Mouse (Mus musculus) olfactory bulb, adult 2 months (tissue): ENCODE results near the gene Mkks. TPM values are rescaled to one million over a fixed set of nuclear protein-coding genes. Genes with fewer than 3 reads are reported as not detected.

ENCODE experiments used
- H3K27ac ChIP-seq: fragments of 200-500 bp; 2 replicates; pipeline ENCODE4 v1.5.1; 2012; ENCODE audit warnings: low read depth, low read length; ENCODE audit not compliant: insufficient read depth
- H3K4me1 ChIP-seq: fragments of 200-500 bp; 2 replicates; pipeline ENCODE4 v1.6.1; 2012; ENCODE audit warnings: low read length; ENCODE audit not compliant: control insufficient read depth, insufficient read depth
- H3K4me3 ChIP-seq: fragments of 200-500 bp; 2 replicates; pipeline ENCODE4 v1.5.1; 2012; ENCODE audit warnings: mild to moderate bottlenecking, low read depth, low read length, moderate library complexity; ENCODE audit not compliant: insufficient read depth
- CTCF ChIP-seq: fragments of 200-500 bp; IDR thresholded peaks from 2 replicates; pipeline ENCODE4 v1.5.1; 2012; ENCODE audit warnings: low read depth, mild to moderate bottlenecking, low read length, moderate library complexity; ENCODE audit not compliant: insufficient read depth
- POLR2A ChIP-seq: fragments of 200-500 bp; IDR thresholded peaks from 2 replicates; pipeline ENCODE4 v1.6.1; 2012; ENCODE audit warnings: mild to moderate bottlenecking, low read depth, low read length, moderate library complexity; ENCODE audit not compliant: insufficient read depth
- WGBS: fragments of 180-500 bp; shearing (Covaris S2); methylation state at CpG from one replicate; pipeline ENCODE4 v1.1.7; 2018; 5-methylcytosine and 5-hydroxymethylcytosine counted together
- polyA plus RNA-seq: library from polyadenylated mRNA; stranded (reverse); fragments of >200 nt; gene quantifications from 2 replicates; pipeline ENCODE4 v1.2.4, GENCODE M21; 2012; ENCODE audit warnings: low replicate concordance; ENCODE audit not compliant: missing spikeins, insufficient read depth, insufficient read length

Mkks gene
- polyA plus RNA-seq, result not detected in 2 replicates

DNA sequence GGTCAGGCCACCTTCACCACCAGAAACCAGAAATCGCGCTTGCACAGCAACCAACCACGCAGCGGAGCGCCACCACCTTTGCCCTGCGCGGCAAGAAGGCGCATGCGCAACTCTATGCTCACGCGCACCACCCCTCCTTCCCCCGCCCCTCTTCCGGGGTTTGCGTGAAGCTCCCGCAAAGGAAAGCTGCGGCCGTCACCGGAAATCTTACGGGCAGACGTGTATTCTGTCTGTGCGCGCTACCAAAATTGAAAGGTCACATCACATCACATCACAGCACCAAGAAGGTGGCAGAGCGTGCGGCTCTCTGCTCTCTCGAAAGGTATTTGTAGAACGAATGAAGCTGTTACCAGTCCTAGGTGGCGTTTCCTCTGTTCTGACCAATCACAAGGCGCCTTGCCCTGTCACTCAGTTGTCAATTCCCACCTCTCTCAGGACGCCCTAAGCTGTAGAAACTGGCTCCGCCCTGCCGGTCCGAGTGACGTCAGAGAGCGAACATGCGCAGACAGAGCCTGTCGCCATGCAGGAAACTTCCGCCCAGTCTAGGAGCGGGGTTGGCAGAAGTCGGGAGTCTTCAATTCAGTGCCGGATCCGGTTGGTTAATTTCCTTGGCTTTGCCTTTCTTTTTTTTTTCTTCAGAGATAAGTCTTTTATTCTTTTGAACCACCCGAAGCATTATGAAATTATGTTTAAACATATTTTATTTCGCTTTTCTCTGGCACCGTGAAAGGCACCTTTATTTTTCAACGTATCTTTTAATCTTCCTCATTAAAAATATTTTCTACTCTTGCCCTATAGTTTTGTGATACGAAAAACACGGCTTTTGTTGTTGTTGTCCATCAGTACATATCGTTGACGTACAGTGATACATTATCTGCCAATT is at the start of gene Mkks, which contains the start of the genes Slx4ip and AL731706.1:
Gene Mkks, minus strand, starts transcription at position 322 of the 883 bp plus-strand sequence.
Gene Slx4ip, plus strand, starts transcription at position 151 of the 883 bp plus-strand sequence.
Gene AL731706.1, minus strand, starts transcription at position 322 of the 883 bp plus-strand sequence.
- Histone ChIP-seq H3K4me3 (peak within 1 kb of the TSS; percentile 60), H3K4me1 (no peaks in the 10 kb centered on the region), H3K27ac (peak within 1 kb of the TSS; percentile 96)
- under 1% methylated on average over 49 of the region's 49 CpGs for WGBS
- TF ChIP-seq CTCF (no peak), POLR2A (peak; percentile 81)

DNA sequence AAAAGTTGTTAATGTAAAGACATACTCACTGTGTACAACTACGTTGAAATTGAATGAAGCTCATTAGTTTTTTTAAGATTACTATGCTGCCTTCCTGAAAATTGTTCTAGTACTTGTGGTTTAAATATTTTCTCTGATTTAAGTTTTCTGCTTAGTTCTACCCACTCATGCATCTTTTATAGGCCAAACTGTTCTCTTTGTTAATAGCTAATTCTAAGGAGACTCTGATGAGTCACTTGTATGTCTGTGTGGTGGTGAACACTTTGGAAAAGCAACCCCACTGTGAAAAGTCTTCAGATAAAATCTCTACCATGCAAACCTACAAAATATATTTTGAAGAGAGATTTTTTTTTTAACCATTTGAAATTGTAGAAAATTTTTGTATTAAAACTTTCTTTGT is 47.1 kb upstream of the Mkks start:
- peak overlapping the region; percentile 75; the same call in 1 of the 2 replicates for H3K27ac ChIP-seq
- TF ChIP-seq CTCF (no peak), POLR2A (no peak)
- WGBS, result 52% methylated on average over 1 of the region's 1 CpGs
- H3K4me3 ChIP-seq, result no peak overlapping the region
- peaks cover 2% of the 10 kb centered on the region; the same call in 1 of the 2 replicates for H3K4me1 ChIP-seq

GRCm38 (mm10) chr2:136936391-136937288 is 45.5 kb upstream of the Mkks start:
- 93% methylated on average over 4 of the region's 4 CpGs for WGBS
- Histone ChIP-seq H3K4me1 (peaks cover 2% of the 10 kb centered on the region; the same call in 1 of the 2 replicates), H3K27ac (no peak overlapping the region), H3K4me3 (no peak overlapping the region)
- TF ChIP-seq POLR2A, result no peak

GRCm38 (mm10) chr2:136921003-136921408 is 29.8 kb upstream of the Mkks start:
- peaks cover 3% of the 10 kb centered on the region for H3K4me1 ChIP-seq
- WGBS, result 39% methylated on average over 4 of the region's 4 CpGs
- no peak for TF ChIP-seq POLR2A
- no peak overlapping the region for H3K27ac ChIP-seq
- no peak overlapping the region for H3K4me3 ChIP-seq

DNA sequence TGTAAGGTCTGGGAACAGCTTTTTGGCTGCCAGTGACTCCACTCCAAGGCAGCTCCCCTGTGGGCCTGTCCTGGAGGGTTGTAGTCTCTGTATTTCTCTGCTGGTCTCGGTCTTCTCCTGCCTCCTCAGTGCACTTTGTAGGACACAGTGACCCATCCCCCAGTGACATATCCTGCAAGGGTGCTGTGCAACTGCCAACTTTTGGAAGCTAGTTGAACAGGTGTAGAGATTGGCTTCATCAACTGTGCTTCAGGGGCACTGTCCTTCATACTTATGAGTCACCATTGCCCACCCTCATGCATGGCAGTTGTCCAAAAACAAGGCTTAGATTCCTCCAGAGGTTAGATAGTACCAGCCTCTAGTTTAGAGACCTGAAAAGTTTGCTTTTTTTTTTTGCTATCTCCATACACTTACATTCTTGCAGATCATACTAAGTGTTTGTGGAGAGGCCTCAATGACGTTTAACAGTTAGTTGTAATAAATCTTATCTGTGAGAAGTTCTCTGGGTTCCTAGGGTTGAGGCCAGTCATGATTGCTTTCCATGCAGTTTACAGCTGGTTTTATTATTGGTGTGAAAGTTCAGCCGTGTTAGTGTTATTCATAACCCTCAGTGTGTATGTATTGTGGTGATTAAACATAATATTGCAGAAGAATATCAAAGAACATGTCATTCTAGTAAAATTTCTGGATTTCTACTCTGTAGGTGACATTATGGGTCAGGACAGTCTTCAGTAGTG is 29.2 kb upstream of the Mkks start:
- no peak for TF ChIP-seq CTCF
- TF ChIP-seq POLR2A, result no peak
- H3K4me3 ChIP-seq, result no peak overlapping the region
- whole genome bisulfite sequencing, result 94% methylated on average over 3 of the region's 3 CpGs
- H3K4me1 ChIP-seq, result peaks cover 3% of the 10 kb centered on the region
- H3K27ac ChIP-seq, result no peak overlapping the region

DNA sequence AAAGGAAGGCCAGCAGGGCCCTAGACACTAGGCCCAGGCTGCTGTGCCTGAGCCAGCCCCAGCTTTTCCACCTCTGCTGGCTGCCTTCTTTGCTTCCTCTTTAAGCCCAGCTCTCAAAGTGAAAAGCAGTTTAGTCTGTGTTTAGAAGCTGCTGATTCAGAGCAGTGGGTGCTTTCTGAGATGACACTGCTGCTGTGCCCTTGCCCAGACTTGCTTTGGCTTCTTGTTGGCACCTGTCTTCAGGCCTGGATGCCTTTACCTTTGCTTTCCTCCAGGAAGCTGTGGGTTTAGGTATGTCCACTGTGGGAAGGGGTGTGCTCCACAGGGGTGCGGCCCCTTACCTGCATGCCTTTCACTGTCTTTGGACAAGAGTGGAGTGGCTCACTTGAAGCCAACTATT is 28.2 kb upstream of the Mkks start:
- H3K27ac ChIP-seq, result no peak overlapping the region
- WGBS, result 97% methylated on average over 1 of the region's 1 CpGs
- no peak for TF ChIP-seq POLR2A
- no peak for TF ChIP-seq CTCF
- no peak overlapping the region for H3K4me3 ChIP-seq
- H3K4me1 ChIP-seq, result peaks cover 3% of the 10 kb centered on the region

DNA sequence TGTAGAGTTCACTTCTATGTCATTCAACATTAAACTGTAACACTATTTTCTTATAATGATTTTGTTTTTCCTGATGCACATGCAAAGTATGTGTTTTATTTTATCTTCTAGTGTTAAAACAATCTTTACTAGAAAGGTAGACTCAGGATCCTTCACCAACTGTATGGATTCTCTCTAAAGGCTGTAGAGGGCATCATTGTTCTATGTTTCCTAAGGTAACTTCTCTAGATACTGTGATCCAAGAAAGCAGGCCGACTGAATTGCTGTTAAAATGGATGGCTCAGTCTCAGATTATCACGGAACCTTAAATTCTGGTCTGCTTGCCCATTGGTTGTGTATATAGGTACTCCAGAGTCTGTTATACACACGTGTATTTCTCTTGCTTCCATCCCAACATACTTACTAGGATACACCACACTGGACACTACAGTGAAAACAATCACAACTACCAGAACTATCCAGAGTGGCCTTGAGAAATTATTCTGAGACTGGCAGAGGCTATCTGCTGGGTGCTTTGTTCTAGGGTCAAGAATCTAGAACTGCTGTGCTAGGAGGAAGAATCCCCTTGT is 23.2 kb upstream of the Mkks start:
- H3K4me3 ChIP-seq, result no peak overlapping the region
- TF ChIP-seq POLR2A (no peak), CTCF (no peak)
- no peaks in the 10 kb centered on the region for H3K4me1 ChIP-seq
- 31% methylated on average over 3 of the region's 3 CpGs for WGBS
- no peak overlapping the region for H3K27ac ChIP-seq

GRCm38 (mm10) chr2:136913021-136913420 is 21.8 kb upstream of the Mkks start:
- TF ChIP-seq CTCF (no peak), POLR2A (no peak)
- no peak overlapping the region for H3K27ac ChIP-seq
- no peaks in the 10 kb centered on the region for H3K4me1 ChIP-seq
- WGBS, result 82% methylated on average over 3 of the region's 3 CpGs
- no peak overlapping the region for H3K4me3 ChIP-seq
